Comparison of ENCODE assay signal across 12 mouse cellular contexts in the genomic region with DNA sequence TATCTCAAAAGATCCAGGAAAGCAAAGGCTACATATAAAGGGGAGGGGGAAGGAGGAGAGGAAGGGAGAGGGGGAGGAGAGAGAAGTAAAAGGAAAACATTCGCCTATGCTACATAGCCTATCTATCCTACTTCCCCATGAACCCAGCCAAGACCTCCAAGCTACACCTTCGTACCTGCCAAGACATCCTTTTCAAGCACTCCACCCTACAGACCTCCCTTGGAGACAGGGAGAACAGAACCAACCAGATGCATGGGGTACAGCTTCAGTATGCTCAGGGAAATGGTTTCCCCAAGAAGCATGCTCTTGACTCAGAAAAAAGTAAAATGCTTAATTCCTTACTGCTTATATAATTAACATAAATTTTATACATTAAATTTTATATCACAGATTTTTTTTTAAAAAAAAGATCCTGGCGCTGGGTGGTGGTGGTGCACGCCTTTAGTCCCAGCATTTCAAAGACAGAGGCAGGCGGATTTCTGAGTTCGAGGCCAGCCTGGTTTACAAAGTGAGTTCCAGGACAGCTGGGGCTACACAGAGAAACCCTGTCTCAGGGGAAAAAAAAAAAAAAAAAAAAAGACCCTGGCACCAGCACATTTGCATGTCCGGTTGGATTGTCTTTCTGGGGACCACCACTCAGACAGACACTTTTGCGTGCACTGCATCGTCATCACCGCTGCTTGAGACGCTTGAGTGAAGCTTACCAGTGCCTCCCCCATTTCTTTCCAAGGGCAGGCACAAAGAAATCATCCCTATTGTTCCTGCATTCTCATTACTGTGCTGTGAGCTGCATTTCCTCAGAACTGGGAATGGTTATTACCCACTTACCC. TPM values are rescaled to one million over a fixed set of nuclear protein-coding genes. Genes with fewer than 3 reads are reported as not detected.
DNase-seq lines count a peak whose midpoint lies in the region; ATAC-seq lines count a peak whose summit lies in the region.
"Had no signal": no experiment of that assay in that cellular context is flagged by ENCODE, and none has a peak within 500 bp of the region (broad histone marks: within the 10 kb centered on the region; RNA-seq: fewer than 3 reads in every experiment).

No protein-coding gene starts in this region.

- no peak overlapping the region for H3K9ac ChIP-seq in forebrain, embryonic 16.5 days (replicated peaks; ENCODE audit: low read depth, low read length)
- peak overlapping the region; percentile 31 for H3K9ac ChIP-seq in midbrain, embryonic 14.5 days (replicated peaks; ENCODE audit: low read length)
- H3K9ac ChIP-seq: liver, embryonic 14.5 days had no signal

- H3K4me2 ChIP-seq in forebrain, embryonic 16.5 days (ENCODE audit: low read length), result peak overlapping the region; percentile 10; the same call in 1 of the 2 replicates
- peak overlapping the region; percentile 36 for H3K4me2 ChIP-seq in midbrain, embryonic 14.5 days (ENCODE audit: low read length)

- peaks cover 56% of the 10 kb centered on the region for H3K4me1 ChIP-seq in megakaryocyte, embryonic 14.5 days
- H3K4me1 ChIP-seq in forebrain, embryonic 16.5 days (replicated peaks; ENCODE audit: control insufficient read depth, insufficient read depth, low read length), result peaks cover 37% of the 10 kb centered on the region
- peaks cover 19% of the 10 kb centered on the region for H3K4me1 ChIP-seq in midbrain, embryonic 14.5 days (ENCODE audit: control insufficient read depth, insufficient read depth, low read length)

- H3K36me3 ChIP-seq in megakaryocyte, embryonic 14.5 days (replicated peaks; ENCODE audit: low read length), result peaks cover 3% of the 10 kb centered on the region
- H3K36me3 ChIP-seq in forebrain, embryonic 16.5 days (ENCODE audit: control insufficient read depth, insufficient read depth), result no peaks in the 10 kb centered on the region
- no peaks in the 10 kb centered on the region for H3K36me3 ChIP-seq in midbrain, embryonic 14.5 days (ENCODE audit: control insufficient read depth, insufficient read depth, low read length)

- DNase-seq in midbrain, embryonic 14.5 days, result peak; percentile 73
- no peak for DNase-seq in lung, postnatal 36 days
- DNase-seq in testis, postnatal 14 days (ENCODE audit: low spot score), result no peak
- DNase-seq in thymus, postnatal 0 days (ENCODE audit: low spot score), result no peak
- DNase-seq in MN1 (ENCODE audit: low spot score), result no peak
- DNase-seq: kidney, postnatal 10 days had no signal

- no peaks in the 10 kb centered on the region for H3K27me3 ChIP-seq in megakaryocyte, embryonic 14.5 days (replicated peaks)
- no peaks in the 10 kb centered on the region for H3K27me3 ChIP-seq in forebrain, embryonic 16.5 days (replicated peaks; ENCODE audit: control insufficient read depth, insufficient read depth, low read length)
- H3K27me3 ChIP-seq in midbrain, embryonic 14.5 days (ENCODE audit: control insufficient read depth, insufficient read depth, low read length), result no peaks in the 10 kb centered on the region

- H3K9me3 ChIP-seq in megakaryocyte, embryonic 14.5 days, result no peaks in the 10 kb centered on the region
- H3K9me3 ChIP-seq in forebrain, embryonic 16.5 days (ENCODE audit: control insufficient read depth, low read length), result no peaks in the 10 kb centered on the region
- H3K9me3 ChIP-seq in midbrain, embryonic 14.5 days (ENCODE audit: control insufficient read depth, low read length), result no peaks in the 10 kb centered on the region
- H3K9me3 ChIP-seq: heart, embryonic 10.5 days had no signal

- ATAC-seq in megakaryocyte, adult 5-6 weeks (ENCODE audit: poor library complexity, severe bottlenecking), result no peak
- ATAC-seq in forebrain, embryonic 16.5 days, result peak; percentile 77
- 0 out of 2 replicates have a peak, but pooled peaks have one; percentile 40 for ATAC-seq in midbrain, embryonic 14.5 days (ENCODE audit: low FRiP score, low TSS enrichment)

- 46% methylated on average over 11 of the region's 11 CpGs for WGBS in forebrain, embryonic 16.5 days
- 39% methylated on average over 11 of the region's 11 CpGs for WGBS in midbrain, embryonic 14.5 days

- peak overlapping the region; percentile 3 for H3K4me3 ChIP-seq in megakaryocyte, embryonic 14.5 days (replicated peaks)
- no peak overlapping the region for H3K4me3 ChIP-seq in forebrain, embryonic 16.5 days (replicated peaks; ENCODE audit: low read length)
- no peak overlapping the region for H3K4me3 ChIP-seq in midbrain, embryonic 14.5 days (replicated peaks; ENCODE audit: low read depth, low read length)
- H3K4me3 ChIP-seq: erythroblast, embryonic 14.5 days; heart, embryonic 10.5 days had no signal

- H3K27ac ChIP-seq in forebrain, embryonic 16.5 days (ENCODE audit: low read length), result peak overlapping the region; percentile 84
- H3K27ac ChIP-seq in midbrain, embryonic 14.5 days (replicated peaks; ENCODE audit: low read depth, low read length), result peak overlapping the region; percentile 84
- H3K27ac ChIP-seq: heart, embryonic 10.5 days; liver, embryonic 14.5 days had no signal

RNA-seq across cellular contexts. Expression of gene Ehmt1, which starts 14.4 kb away (rescaled TPM):
- 20.7 and 41.8 TPM in 2 replicates for polyA plus RNA-seq in megakaryocyte, embryonic 14.5 days (2012; ENCODE audit: insufficient read depth, low replicate concordance)
- 26.2 and 30.7 TPM in 2 replicates for total RNA-seq in megakaryocyte, adult 5-6 weeks (2015)
- total RNA-seq in megakaryocyte, adult 5-6 weeks (2017), result 49.7 and 69.3 TPM in 2 replicates
- polyA plus RNA-seq in forebrain, embryonic 16.5 days (2015; fragmentation: Nextera tagmentation; extraction: Ambion mirVana), result 125 and 132 TPM in 2 replicates
- polyA plus RNA-seq in midbrain, embryonic 14.5 days (2014; fragmentation: Nextera tagmentation; extraction: Ambion mirVana), result 85.1 and 99.5 TPM in 2 replicates
- polyA plus RNA-seq in thymus, postnatal 0 days (2015; fragmentation: Nextera tagmentation; extraction: Ambion mirVana), result 50.4 and 53.6 TPM in 2 replicates

RNA-seq across cellular contexts. Expression of gene Arrdc1, which starts 30.0 kb away (rescaled TPM):
- 61.7 and 82.8 TPM in 2 replicates for polyA plus RNA-seq in megakaryocyte, embryonic 14.5 days (2012; ENCODE audit: insufficient read depth, low replicate concordance)
- total RNA-seq in megakaryocyte, adult 5-6 weeks (2015), result 47.2 and 53.9 TPM in 2 replicates
- total RNA-seq in megakaryocyte, adult 5-6 weeks (2017), result 106 and 108 TPM in 2 replicates
- 31.7 and 40.9 TPM in 2 replicates for polyA plus RNA-seq in forebrain, embryonic 16.5 days (2015; fragmentation: Nextera tagmentation; extraction: Ambion mirVana)
- polyA plus RNA-seq in midbrain, embryonic 14.5 days (2014; fragmentation: Nextera tagmentation; extraction: Ambion mirVana), result 21.8 and 24.9 TPM in 2 replicates
- polyA plus RNA-seq in thymus, postnatal 0 days (2015; fragmentation: Nextera tagmentation; extraction: Ambion mirVana), result 67.1 and 67.9 TPM in 2 replicates

RNA-seq across cellular contexts. Expression of gene Zmynd19, which starts 44.6 kb away (rescaled TPM):
- polyA plus RNA-seq in megakaryocyte, embryonic 14.5 days (2012; ENCODE audit: insufficient read depth, low replicate concordance), result 2.9 and 5.7 TPM in 2 replicates
- total RNA-seq in megakaryocyte, adult 5-6 weeks (2015), result 6.0 and 6.4 TPM in 2 replicates
- 17.4 TPM in 2 replicates for total RNA-seq in megakaryocyte, adult 5-6 weeks (2017)
- 16.7 and 20.8 TPM in 2 replicates for polyA plus RNA-seq in forebrain, embryonic 16.5 days (2015; fragmentation: Nextera tagmentation; extraction: Ambion mirVana)
- 20.9 and 31.4 TPM in 2 replicates for polyA plus RNA-seq in midbrain, embryonic 14.5 days (2014; fragmentation: Nextera tagmentation; extraction: Ambion mirVana)
- 16.1 TPM in 2 replicates for polyA plus RNA-seq in thymus, postnatal 0 days (2015; fragmentation: Nextera tagmentation; extraction: Ambion mirVana)

RNA-seq across cellular contexts. Expression of gene Dph7, which starts 57.2 kb away (rescaled TPM):
- 10.2 and 14.3 TPM in 2 replicates for polyA plus RNA-seq in megakaryocyte, embryonic 14.5 days (2012; ENCODE audit: insufficient read depth, low replicate concordance)
- 6.7 and 9.4 TPM in 2 replicates for total RNA-seq in megakaryocyte, adult 5-6 weeks (2015)
- 6.7 and 8.8 TPM in 2 replicates for total RNA-seq in megakaryocyte, adult 5-6 weeks (2017)
- polyA plus RNA-seq in forebrain, embryonic 16.5 days (2015; fragmentation: Nextera tagmentation; extraction: Ambion mirVana), result 41.5 and 44.9 TPM in 2 replicates
- polyA plus RNA-seq in midbrain, embryonic 14.5 days (2014; fragmentation: Nextera tagmentation; extraction: Ambion mirVana), result 36.1 and 37.9 TPM in 2 replicates
- polyA plus RNA-seq in thymus, postnatal 0 days (2015; fragmentation: Nextera tagmentation; extraction: Ambion mirVana), result 25.1 and 27.9 TPM in 2 replicates
